Mouse (Mus musculus) left cerebral cortex, postnatal 4 days (tissue): ENCODE measurements around the gene Zfp941. TPM values are rescaled to one million over a fixed set of nuclear protein-coding genes. Genes with fewer than 3 reads are reported as not detected.

Experiments
- DNase-seq: peaks from one replicate; pipeline ENCODE4 v3.0.0-alpha.2; 2022
- intact Hi-C: fragments of 180-260 bp; cut with DNase I; formaldehyde crosslinking; loops from one replicate; pipeline ENCODE4 v1.15.1; 2025
- total RNA-seq, 2 experiments: library from RNA; stranded (reverse); gene quantifications; 2 replicates each; pipeline ENCODE4 v1.2.3; 2021

Gene Zfp941
- 10 to 100 TPM; 10.9 to 15.0 TPM for total RNA-seq

DNA sequence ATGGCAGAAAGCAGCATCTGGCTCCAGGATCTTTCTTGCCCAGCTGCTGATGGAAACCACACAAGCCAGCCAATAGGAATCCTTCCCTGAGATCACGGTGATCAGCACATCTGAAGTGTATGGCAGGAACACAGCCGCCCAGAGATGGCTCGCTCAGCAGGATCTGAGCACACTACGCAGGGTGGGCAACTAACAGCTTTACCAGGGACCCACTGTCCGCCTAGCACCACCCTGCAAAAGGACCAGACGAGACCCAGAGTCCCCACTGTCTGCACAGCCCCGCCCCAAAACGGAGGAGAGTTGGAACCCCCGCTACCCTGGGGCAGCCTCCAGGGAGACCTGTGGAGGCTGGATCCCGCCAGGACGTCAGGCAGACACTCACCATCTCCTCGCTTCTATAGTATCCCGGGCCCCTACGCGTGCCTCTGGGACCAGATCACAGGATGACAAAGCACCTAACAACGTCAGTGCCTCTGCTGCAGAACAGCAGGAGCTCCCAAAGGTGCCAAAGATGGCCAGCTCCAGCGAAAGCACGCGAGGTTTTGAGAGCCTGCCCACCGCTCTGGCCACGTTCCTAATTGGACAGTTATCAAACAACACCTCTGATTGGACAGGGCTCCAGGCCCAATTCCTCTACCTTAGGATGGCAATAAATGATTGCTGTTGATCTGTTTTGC lies at the start of gene Zfp941:
Gene Zfp941, minus strand, starts transcription at position 526 of the 677 bp plus-strand sequence.
- peak; percentile 75 for DNase-seq
- intact Hi-C loops = loop anchor here (10.0 kb wide), 1 partner anchor 747 kb away; no protein-coding TSS in a partner anchor

DNA sequence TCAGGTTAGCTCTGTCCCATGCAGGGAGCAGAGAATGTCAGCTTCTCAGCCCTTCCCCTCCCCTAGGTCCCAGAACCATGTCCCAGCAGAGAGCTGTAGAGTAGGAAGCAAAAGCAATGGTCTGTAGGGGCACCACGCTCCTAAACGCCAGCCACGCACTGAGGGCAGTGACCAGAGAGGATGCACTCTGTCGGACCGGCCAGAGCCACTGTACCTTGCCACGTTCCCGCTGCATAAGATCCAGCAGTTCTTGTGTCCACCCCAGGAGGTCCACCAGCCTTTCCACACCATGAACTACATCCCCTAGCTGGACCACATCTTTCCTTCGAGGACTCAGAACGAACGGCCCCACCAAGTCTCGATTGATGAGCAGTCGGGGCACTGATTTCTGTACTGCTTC lies 42.8 kb upstream of the Zfp941 start:
- intact Hi-C loops = no loop called here
- no peak for DNase-seq

DNA sequence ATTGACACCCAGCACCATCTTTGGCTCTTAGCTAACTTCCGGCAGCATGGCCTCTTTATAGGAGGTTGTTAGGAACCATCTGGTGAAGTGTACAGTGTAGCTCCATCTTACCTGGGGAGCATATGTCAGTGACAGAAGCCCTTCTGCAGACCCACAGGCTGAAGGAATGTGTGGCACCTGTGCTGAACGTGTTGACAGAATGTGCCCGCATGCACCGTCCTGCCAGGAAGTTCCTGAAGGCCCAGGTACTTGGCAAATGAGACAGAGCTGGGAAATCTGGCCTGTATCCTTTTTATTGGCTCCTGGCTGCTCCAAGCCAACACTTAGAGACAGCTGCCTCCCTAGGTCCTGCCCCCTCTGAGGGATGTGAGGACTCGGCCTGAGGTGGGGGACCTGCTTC lies 38.8 kb upstream of the Zfp941 start:
- no peak for DNase-seq
- intact Hi-C loops = no loop called here

DNA sequence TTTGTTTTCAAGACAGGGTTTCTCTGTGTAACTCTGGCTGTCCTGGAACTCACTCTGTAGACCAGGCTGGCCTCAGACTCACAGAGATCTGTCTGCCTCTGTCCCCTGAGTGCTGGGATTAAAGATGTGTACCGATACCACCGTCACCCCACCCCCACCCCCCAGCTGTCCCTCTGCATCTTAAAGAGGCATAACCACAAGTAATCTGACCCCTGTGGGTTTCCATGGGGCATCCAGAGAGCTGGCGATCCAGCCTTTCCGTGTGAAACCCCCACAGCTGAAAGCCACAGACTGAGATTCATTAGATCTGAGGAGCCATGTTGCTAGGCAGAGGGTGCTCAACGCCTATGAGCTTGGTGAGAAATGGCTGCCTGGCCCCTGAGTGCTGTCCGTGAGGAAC lies 38.0 kb upstream of the Zfp941 start:
- DNase-seq = no peak
- intact Hi-C loops = loop anchor here (10.0 kb wide), 1 partner anchor 315 kb away; the partner anchor contains the start of gene Rnh1

DNA sequence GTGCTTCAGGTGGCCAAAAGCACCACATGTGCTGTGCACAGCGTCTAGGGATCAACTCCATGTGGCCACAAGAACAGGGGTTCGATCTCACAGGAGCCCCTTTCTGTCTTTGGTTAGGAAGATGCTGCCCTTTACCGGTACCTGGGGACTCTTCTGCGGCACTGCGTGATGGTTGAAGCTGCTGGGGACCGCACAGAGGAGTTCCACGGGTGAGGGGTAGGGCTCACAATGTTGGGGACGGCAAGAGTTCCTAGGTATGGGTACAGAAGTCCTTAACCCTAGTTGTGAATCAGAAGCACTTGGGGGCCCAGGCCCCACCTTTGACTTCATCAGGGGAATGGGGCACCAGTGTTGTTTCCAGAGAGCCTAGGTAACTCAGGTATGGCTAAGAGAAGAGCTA lies 36.8 kb upstream of the Zfp941 start:
- intact Hi-C loops = loop anchor here (10.0 kb wide), 1 partner anchor 316 kb away; the partner anchor contains the start of gene Rnh1
- DNase-seq = no peak

DNA sequence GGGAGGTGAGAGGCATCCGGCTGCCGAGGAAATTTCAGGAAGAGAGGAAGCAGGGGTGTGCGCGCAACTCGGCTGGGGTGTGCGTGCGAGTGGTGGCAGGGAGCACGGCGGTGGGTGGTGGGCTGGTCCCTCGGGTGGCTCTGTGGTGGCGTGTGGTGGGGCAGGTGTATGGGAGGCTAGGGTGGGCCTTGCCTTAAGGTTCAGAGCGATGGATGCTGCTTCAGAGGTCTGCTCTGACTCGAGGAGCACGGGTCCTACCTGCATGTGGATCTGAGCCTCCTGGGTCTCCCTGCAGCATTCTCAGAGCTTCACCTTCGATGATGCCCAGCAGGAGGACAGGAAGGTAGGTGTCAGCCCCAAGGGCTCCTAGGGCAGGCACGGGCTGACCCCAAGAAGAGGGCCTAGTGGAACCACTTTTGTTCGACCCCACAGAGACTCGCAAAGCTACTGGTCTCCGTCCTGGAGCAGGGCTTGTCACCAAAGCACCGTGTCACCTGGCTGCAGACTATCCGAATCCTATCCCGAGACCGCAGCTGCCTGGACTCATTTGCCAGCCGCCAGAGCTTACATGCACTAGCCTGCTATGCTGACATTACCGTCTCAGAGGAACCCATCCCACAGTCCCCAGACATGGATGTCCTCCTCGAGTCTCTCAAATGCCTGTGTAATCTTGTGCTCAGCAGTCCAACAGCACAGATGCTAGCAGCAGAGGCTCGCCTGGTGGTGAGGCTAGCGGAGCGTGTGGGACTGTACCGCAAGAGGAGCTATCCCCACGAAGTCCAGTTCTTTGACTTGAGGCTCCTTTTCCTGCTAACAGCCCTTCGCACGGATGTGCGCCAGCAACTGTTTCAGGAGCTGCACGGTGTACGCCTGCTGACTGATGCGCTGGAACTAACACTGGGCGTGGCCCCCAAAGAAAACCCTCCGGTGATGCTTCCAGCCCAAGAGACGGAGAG lies 35.9 kb upstream of the Zfp941 start, which contains the start of gene Bet1l:
Gene Bet1l, minus strand, starts transcription at position 28 of the 956 bp plus-strand sequence.
- intact Hi-C loops = loop anchor here (10.0 kb wide), 1 partner anchor 317 kb away; the partner anchor contains the start of gene Rnh1
- peak; percentile 22 for DNase-seq

DNA sequence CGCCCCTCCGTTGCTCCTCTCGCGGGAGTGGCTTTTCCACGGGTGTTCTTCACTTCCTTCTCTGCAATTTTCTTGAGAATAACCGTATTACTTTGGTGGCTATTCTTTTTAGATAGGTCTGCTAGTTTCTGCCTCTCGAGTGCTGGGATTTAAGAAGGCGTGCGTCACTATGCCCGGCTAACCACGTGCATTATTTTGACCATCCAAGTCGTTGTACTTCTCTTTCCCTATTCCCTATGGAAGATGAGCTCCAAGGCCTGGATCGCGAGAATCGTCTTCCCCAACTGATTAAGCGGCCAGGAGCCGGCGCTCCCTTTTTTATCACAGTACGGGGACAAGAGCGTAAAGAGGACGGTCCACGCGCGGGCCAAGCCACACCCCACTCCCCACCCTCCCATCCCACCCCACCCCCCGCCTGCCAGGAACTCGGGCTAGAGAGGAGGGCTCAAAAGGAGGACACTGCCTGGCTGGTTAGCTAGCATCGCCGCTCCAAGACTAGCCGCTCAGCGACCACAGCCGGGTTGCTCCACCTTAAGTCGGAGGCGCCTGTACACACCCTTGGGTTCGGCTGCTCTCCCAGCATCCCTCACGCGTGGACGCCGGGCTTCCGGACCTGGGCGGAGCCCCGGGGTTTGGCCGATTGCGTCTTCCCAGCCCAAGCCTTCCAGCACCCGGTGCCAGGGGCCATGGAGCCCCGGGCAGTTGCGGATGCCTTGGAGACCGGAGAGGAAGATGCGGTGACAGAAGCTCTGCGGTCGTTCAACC lies 35.0 kb upstream of the Zfp941 start, which contains the start of gene Ric8a:
Gene Ric8a, plus strand, starts transcription at position 173 of the 765 bp plus-strand sequence.
- intact Hi-C loops = loop anchor here (10.0 kb wide), 1 partner anchor 318 kb away; the partner anchor contains the start of gene Rnh1
- DNase-seq = peak; percentile 85

DNA sequence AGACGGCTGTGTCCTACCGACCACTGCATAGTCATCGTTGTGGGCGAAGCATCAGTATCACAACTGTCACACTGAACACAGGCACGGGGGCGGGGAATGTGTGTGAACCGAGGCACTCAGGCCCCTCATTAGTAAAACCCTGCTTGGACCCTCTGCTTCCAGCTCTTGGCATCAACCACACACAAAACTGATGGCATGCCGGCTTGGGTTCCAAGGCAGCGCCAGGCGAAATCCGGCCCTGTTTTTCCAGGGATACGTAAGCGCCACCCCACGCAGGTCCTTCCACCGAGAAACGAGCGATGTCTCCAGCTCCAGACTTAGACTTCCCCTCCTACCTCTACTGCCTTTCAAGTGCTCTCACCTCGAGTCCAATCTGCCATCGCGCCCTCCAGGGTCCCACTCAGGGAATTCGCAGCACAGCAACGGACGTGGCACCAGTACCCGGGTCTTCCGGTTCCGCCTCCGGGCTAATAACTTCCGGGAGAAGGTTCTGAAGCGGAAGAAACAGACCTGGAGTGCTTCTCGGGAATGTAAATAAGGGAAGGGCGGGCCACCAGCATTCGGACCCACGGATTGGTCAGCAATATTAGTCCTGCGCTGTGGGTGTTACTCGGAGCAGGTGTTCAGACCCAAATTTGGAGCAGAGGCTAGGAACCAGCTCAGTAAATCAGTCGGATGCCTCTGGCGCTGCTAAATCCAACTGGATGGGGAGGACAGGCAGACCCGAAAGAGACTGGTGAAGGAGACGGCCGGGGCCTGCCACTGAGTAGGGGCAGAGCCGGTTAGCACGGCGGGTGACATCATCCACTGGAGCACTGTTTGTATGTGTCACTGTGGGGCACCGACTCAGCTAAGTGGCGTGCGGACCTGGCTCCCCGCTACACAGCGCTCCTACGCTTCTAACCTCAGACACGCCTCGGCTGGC lies 34.1 kb upstream of the Zfp941 start, which contains the start of gene Gm45785:
Gene Gm45785, minus strand, starts transcription at position 472 of the 925 bp plus-strand sequence.
- DNase-seq = peak; percentile 78
- intact Hi-C loops = loop anchor here (10.0 kb wide), 1 partner anchor 319 kb away; the partner anchor contains the start of gene Rnh1

DNA sequence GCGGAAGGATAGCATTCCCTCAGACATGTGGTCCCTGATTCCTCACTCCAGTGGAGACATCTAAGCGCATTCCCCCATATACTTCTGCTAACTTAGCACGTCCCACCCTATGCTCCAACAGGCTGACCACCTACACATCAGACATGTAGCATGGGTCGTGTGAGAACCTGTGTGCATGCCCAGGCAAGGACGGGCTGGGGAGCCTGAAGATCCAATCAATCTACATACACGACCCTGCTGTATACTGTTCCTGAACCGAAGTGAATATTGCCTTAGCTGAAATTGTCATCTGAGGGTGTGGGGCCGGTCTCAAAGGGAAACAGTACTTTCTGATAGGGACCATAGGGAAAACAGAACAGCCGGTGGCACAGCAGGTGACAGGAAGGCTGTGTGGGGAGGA lies 33.2 kb upstream of the Zfp941 start:
- intact Hi-C loops = loop anchor here (10.0 kb wide), 1 partner anchor 320 kb away; the partner anchor contains the start of gene Rnh1
- DNase-seq = no peak

DNA sequence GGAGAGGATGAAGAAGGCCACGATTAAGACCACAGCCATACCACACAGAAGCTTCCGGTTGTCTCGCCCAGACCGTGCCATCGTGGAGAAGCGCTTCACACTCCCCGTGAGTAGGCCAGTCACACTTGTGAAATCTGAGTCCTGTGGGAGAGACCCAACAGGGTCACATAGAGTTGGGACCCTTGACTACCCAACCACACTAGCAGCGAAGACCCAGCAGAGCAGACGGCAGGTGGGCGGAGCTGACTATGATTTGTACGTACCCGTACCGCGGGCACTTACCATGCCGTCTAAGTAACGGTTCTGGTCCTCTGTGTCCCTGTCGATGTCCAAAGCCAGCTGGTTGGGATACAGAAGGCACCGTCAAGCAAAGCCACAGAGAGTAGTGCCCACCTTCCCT lies 32.5 kb upstream of the Zfp941 start:
- intact Hi-C loops = loop anchor here (10.0 kb wide), 1 partner anchor 320 kb away; the partner anchor contains the start of gene Rnh1

DNA sequence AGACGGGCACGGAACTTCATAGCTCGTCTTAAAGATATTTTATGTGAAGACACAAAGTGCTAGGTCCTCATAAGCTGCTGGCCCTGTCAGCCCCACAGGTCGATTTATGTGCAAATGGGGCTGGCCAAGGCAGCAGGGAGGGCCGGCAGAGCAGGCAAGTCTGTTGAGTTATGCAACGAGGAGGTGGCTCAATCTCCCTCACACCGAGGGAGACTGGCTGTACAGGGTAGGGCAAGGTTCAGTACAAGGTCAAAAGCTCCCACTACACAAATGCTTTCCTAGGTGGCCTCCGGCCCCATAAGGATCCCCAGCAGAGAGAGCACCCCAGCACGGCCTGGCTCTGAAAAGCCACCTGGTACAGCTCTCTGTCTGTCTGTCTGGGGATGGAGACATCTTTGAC lies 31.4 kb upstream of the Zfp941 start:
- DNase-seq = no peak
- intact Hi-C loops = loop anchor here (10.0 kb wide), 1 partner anchor 321 kb away; the partner anchor contains the start of gene Rnh1

More for the DNA sequence above, 32.5 kb upstream of the Zfp941 start:
- DNase-seq = no peak

DNA sequence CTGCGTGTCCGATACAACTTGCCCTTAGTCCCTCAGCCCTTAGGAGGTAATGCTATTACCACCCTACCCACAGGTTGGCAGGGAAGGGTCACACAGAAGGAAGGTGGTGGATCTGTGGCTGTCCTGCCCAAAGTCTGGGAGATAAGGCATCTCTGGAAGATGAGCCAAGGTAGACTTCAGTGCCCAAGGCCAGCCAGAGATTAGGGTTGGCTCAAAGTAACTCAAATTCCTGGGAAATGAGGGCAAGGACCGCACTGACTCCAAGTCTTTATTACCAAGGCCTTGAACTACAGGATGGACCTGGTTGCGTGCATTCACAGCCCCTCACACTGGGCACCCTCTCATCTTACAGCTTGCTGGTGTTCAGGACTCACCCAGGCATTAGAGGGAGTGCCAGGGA lies 29.9 kb upstream of the Zfp941 start:
- intact Hi-C loops = loop anchor here (10.0 kb wide), 1 partner anchor 323 kb away; the partner anchor contains the start of gene Rnh1
- no peak for DNase-seq

DNA sequence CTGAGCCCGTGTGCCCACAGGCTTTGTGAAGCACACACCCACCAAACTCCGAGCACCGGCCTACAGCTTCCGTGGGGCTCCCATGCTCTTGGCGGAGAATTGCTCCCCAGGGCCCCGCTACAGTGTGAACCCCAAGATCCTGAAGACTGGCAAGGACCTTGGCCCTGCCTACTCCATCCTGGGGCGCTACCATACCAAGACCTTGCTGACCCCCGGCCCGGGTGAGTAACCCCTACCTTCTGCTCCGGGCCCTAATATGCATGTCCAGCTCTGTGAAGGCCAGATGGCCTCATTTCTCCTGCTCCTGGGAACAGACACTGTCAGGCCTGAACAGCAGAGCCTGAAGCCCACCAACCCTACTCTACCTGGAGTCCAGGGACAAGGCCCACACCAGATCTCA lies 26.6 kb upstream of the Zfp941 start:
- intact Hi-C loops = loop anchor here (5.0 kb wide), 1 partner anchor 59 kb away; no protein-coding TSS in a partner anchor

DNA sequence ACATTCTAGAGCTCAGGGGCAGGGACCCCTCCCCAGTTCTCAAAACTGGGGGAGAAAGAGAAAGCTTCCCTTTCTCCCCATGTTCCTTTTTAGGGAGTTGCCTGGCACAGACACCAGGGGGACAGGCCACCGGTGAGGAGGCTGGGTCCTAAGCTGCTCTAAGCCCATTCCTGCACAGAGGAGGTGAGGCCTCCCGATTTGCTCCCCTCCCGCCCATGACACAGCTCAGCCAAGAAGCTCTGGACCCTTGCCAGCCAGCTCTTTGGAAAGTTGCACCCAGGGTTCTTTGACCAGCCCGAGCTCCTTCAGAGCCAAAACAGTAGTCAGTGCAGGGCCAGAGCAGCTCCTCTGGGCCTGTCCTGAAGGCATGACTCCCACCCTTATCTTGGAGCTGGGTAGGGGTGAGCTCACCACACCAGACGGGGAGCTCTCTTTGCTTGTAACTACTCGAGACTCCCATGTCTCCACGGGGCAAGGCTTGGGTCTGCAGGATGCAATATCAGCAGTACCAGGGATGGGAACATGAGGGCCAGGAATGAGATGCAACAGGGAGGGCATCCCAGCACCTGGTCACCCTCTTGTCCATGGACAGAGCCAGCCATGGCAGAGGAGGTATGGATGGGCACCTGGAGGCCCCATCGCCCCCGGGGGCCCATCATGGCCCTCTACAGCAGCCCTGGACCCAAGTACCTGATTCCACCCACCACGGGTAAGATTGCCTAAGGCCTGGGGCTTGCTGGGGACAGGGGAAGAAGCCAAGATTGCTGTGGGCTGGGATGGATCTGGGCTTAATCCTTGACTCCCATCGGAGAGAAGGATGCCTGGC lies 26.0 kb upstream of the Zfp941 start, which contains the start of gene Odf3:
Gene Odf3, plus strand, starts transcription at position 51 of the 826 bp plus-strand sequence.
- intact Hi-C loops = loop anchor here (2.0 to 5.0 kb wide), 2 partner anchors 59 to 201 kb away; no protein-coding TSS in a partner anchor
- peak; percentile 54 for DNase-seq

More for the DNA sequence above, 26.6 kb upstream of the Zfp941 start:
- DNase-seq = no peak

DNA sequence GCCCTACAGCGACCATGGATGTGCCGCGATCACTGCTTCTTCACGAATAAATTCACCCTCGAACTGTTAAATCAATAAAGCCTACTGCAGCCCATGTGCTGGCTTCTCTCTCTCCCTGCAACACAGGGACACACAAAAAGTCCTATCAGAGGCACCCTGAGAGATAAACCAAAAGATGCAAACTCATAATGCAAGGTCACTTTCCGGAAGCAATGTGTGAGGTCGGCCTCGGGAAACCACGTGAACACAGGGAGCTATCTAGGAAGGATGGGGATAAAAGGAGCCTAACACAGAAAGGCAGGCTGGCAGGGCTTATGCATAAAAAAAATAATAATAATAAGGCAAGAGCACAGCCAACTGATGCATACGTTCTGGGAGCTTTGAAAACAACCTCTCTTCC lies 24.7 kb upstream of the Zfp941 start:
- DNase-seq = no peak
- intact Hi-C loops = loop anchor here (2.0 to 5.0 kb wide), 2 partner anchors 61 to 202 kb away; no protein-coding TSS in a partner anchor

DNA sequence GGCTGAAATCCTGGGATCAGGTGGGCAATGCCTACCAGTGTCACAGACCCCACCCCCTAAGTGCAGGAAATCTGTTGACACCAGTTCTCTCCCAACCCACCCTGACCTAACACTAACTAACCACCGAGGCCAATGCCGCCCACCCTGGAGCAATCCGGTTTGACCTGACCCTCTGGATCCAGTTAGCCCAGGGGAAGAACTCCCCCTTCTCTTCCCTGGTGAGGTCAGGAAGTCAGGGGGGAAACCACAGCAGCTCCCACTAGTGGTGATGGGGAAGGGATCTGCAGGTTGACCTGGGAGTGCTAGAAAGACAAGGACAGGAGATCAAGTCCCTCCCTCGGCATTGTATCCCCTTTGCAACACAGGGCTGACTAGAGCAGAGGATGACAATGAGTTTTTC lies 23.7 kb upstream of the Zfp941 start:
- DNase-seq = no peak
- intact Hi-C loops = loop anchor here (2.0 to 5.0 kb wide), 2 partner anchors 62 to 203 kb away; no protein-coding TSS in a partner anchor

DNA sequence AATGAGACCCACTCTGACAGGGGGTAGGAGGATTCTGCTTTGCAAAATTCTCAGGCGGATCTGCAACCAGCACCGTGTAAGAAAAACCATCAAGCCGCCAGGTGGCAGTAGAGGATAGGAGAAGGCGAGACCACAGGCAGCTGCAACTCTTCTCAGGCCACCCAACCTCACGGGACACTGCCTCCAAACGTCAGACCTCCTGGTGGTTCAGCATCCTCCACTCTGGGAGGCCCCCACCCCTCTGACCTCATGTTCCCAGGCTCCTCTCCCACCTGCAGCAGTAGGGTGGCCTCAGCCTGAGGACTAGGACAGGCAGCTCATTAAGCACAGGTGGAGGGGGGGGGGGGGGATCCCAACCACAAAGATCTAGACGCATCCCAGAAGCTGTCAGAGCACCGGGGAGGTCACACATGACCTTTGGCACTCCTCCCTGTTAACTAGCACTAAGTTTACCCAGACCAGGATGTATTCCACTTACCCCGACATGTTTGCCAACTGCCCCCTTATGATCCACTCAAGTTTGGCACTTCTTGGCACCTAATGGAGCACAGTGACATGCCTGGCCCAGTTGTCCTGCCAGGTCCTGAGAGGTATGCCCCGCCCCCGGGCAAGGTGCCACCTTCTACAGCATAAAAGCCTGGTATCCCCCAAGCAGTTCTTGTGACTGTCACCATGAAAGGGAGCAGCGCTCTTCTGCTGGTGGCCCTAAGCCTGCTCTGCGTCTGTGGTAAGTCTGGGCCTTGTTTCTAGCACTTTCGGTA lies 23.1 kb upstream of the Zfp941 start, which contains the start of gene Scgb1c1:
Gene Scgb1c1, plus strand, starts transcription at position 643 of the 761 bp plus-strand sequence.
- peak; percentile 92 for DNase-seq
- intact Hi-C loops = loop anchor here (5.0 kb wide), 1 partner anchor 62 kb away; no protein-coding TSS in a partner anchor
